Mouse (Mus musculus) midbrain, embryonic 10.5 days (tissue): ENCODE measurements around the gene Gm40193. TPM values are rescaled to one million over a fixed set of nuclear protein-coding genes. Genes with fewer than 3 reads are reported as not detected.

Experiments
- DNase-seq: peaks from one replicate; pipeline ENCODE4 v3.0.0-alpha.2; 2017; ENCODE audit warnings: low spot score
- H3K27ac ChIP-seq: fragments of 300-500 bp; sonication (generic); replicated peaks from 2 replicates; pipeline ENCODE4 v1.5.1; 2016; ENCODE audit warnings: mild to moderate bottlenecking
- H3K27me3 ChIP-seq: fragments of 300-500 bp; sonication (generic); 2 replicates; pipeline ENCODE4 v1.6.1; 2016; ENCODE audit warnings: low read depth, mild to moderate bottlenecking; ENCODE audit not compliant: poor library complexity, severe bottlenecking
- H3K36me3 ChIP-seq: fragments of 300-500 bp; sonication (generic); 2 replicates; pipeline ENCODE4 v1.6.1; 2016; ENCODE audit warnings: mild to moderate bottlenecking, moderate library complexity
- H3K4me1 ChIP-seq: fragments of 300-500 bp; sonication (generic); 2 replicates; pipeline ENCODE4 v1.6.1; 2016
- H3K4me3 ChIP-seq: fragments of 300-500 bp; sonication (generic); 2 replicates; pipeline ENCODE4 v1.5.1; 2016; ENCODE audit warnings: mild to moderate bottlenecking, moderate library complexity
- H3K9me3 ChIP-seq: fragments of 300-500 bp; sonication (generic); replicated peaks from 2 replicates; pipeline ENCODE4 v1.6.1; 2016; ENCODE audit warnings: mild to moderate bottlenecking
- WGBS: fragments of 180-500 bp; shearing (Covaris S2); methylation state at CpG from one replicate; pipeline ENCODE4 v1.1.7; 2016; 5-methylcytosine and 5-hydroxymethylcytosine counted together
- polyA plus RNA-seq: library from polyadenylated mRNA; unstranded; fragments of >200 nt; fragmentation: Nextera tagmentation; extraction: Ambion mirVana; gene quantifications from 2 replicates; pipeline ENCODE4 v1.2.1, GENCODE M21; 2016

Gm40193 gene
- polyA plus RNA-seq, 1 experiment from 2014 or later = not detected

- peak; percentile 42 for DNase-seq
- Histone ChIP-seq H3K4me1 (peaks cover 44% of the 10 kb centered on the region), H3K36me3 (peaks cover 8% of the 10 kb centered on the region), H3K27ac (peak overlapping the region; percentile 90), H3K27me3 (no peaks in the 10 kb centered on the region), H3K9me3 (no peaks in the 10 kb centered on the region), H3K4me3 (peak overlapping the region; percentile 70)
- WGBS = 4% methylated on average over 25 of the region's 25 CpGs
Measured at GRCm38 (mm10) chr11:70563470-70564275, 30.9 kb upstream of the Gm40193 start.

DNA sequence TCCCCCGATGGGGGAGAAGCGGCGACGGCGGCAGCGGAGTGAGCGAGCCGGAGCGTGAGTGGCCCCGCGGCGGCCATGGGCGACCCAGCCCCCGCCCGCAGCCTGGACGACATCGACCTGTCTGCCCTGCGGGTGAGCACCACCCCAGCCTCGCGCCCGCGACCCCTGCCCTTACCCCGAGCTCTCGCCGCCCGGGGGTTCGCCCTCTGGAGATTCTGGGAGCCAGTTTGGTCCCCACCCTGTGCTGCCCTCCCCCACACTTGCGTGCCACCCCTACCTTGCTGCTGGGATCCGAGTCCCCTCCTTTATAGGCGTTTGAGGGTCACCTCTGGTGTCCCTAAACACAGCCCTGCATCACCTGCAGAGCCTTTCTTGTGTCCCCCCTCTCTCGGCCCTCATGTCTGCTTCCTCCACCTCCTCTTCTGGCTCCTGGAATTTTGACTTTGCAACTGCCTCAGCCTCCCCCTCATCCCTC lies 30.3 kb upstream of the Gm40193 start:
- under 1% methylated on average over 31 of the region's 31 CpGs for WGBS
- no peaks in the 10 kb centered on the region for H3K27me3 ChIP-seq
- H3K9me3 ChIP-seq = no peaks in the 10 kb centered on the region
- DNase-seq = no peak
- peaks cover 44% of the 10 kb centered on the region for H3K4me1 ChIP-seq
- H3K4me3 ChIP-seq = peak overlapping the region; percentile 70
- H3K27ac ChIP-seq = peak overlapping the region; percentile 90
- peaks cover 4% of the 10 kb centered on the region for H3K36me3 ChIP-seq

GRCm38 (mm10) chr11:70562287-70562994 lies 29.7 kb upstream of the Gm40193 start, which contains the start of gene Mink1:
Gene Mink1, plus strand, starts transcription at chr11:70562881.
- H3K27me3 ChIP-seq = no peaks in the 10 kb centered on the region
- under 1% methylated on average over 57 of the region's 57 CpGs for WGBS
- DNase-seq = peak; percentile 91
- H3K9me3 ChIP-seq = no peaks in the 10 kb centered on the region
- peak within 1 kb of the TSS; percentile 90 for H3K27ac ChIP-seq
- no peaks in the 10 kb centered on the region for H3K36me3 ChIP-seq
- peaks cover 44% of the 10 kb centered on the region for H3K4me1 ChIP-seq
- H3K4me3 ChIP-seq = peak within 1 kb of the TSS; percentile 70

DNA sequence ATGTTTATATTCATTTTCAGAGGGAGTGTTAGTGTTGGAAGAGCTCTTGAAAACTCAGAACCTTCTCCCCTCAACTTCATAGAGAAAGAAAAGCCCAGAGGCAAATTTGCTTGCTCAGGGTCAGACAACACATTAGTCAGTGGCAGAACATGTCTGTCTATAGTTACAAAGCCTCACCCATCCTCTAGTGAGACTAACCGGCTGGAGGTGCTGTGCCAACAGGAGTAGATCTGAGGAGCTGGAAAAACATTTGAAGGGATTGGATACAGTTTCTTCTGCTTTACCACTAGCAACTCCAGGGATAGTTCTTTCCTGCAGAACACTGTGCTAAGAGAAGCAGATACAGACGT lies 29.2 kb upstream of the Gm40193 start:
- no peaks in the 10 kb centered on the region for H3K27me3 ChIP-seq
- peak overlapping the region; percentile 90 for H3K27ac ChIP-seq
- H3K4me3 ChIP-seq = peak overlapping the region; percentile 70
- peaks cover 44% of the 10 kb centered on the region for H3K4me1 ChIP-seq
- H3K36me3 ChIP-seq = no peaks in the 10 kb centered on the region
- no peaks in the 10 kb centered on the region for H3K9me3 ChIP-seq
- 4% methylated on average over 2 of the region's 2 CpGs for WGBS
- no peak for DNase-seq

GRCm38 (mm10) chr11:70557545-70557944 lies 24.8 kb upstream of the Gm40193 start:
- no peak overlapping the region for H3K27ac ChIP-seq
- DNase-seq = no peak
- no peaks in the 10 kb centered on the region for H3K36me3 ChIP-seq
- peaks cover 19% of the 10 kb centered on the region for H3K4me1 ChIP-seq
- no peak overlapping the region for H3K4me3 ChIP-seq
- no peaks in the 10 kb centered on the region for H3K9me3 ChIP-seq
- H3K27me3 ChIP-seq = peaks cover 6% of the 10 kb centered on the region; the same call in 1 of the 2 replicates
- WGBS = 88% methylated on average over 9 of the region's 9 CpGs

DNA sequence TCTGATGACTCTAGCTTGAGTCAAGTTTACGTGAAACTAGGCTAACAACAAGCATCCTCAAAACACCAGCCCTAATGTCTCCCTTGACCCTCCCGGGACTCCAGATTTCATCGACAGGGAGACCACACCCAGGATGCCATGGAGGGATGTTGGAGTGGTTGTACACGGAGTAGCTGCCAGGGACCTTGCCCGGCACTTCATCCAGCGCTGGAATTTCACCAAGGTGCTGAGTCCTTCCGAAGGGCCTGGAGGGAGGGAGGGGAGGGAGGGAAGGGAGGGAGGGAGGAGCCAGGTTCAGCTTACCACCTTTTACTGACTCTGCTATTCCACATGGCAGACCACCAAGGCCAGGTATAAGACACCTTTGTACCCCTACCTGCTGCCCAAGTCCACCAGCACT lies 21.2 kb upstream of the Gm40193 start:
- H3K4me3 ChIP-seq = no peak overlapping the region
- peaks cover 6% of the 10 kb centered on the region; the same call in 1 of the 2 replicates for H3K27me3 ChIP-seq
- no peak for DNase-seq
- H3K27ac ChIP-seq = no peak overlapping the region
- H3K9me3 ChIP-seq = no peaks in the 10 kb centered on the region
- WGBS = 35% methylated on average over 7 of the region's 7 CpGs
- no peaks in the 10 kb centered on the region for H3K36me3 ChIP-seq
- 0 out of 2 replicates have a peak, but pooled peaks cover 9% of the 10 kb centered on the region for H3K4me1 ChIP-seq

DNA sequence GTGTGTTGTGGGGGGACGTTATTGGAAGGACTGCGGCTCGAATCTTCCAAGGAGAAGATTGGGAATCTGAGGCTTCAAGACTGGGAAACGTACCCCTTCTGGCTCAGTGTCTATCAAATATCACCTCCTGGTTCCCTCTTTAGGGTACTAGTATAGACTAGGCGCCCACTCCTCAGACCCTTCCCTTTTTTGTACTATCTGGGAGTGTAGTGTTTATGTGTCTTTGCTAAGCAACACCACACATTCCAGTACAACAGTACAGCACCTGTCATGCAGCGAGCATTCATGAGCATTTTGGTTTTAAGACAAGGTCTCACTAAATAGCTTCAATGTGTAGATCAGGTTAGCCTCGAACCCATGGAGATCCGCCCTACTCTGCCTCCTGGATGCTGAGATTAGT lies 18.8 kb upstream of the Gm40193 start:
- Histone ChIP-seq H3K9me3 (no peaks in the 10 kb centered on the region), H3K27me3 (peaks cover 6% of the 10 kb centered on the region; the same call in 1 of the 2 replicates), H3K27ac (no peak overlapping the region), H3K36me3 (no peaks in the 10 kb centered on the region), H3K4me1 (0 out of 2 replicates have a peak, but pooled peaks cover 9% of the 10 kb centered on the region), H3K4me3 (no peak overlapping the region)
- 91% methylated on average over 8 of the region's 8 CpGs for WGBS
- DNase-seq = no peak

- no peak overlapping the region for H3K4me3 ChIP-seq
- no peaks in the 10 kb centered on the region for H3K9me3 ChIP-seq
- DNase-seq = no peak
- H3K36me3 ChIP-seq = no peaks in the 10 kb centered on the region
- H3K27ac ChIP-seq = no peak overlapping the region
- peaks cover 24% of the 10 kb centered on the region for H3K27me3 ChIP-seq
- H3K4me1 ChIP-seq = peaks cover 13% of the 10 kb centered on the region
- WGBS = 75% methylated on average over 7 of the region's 7 CpGs
Measured at GRCm38 (mm10) chr11:70544496-70544895, 11.8 kb upstream of the Gm40193 start.

DNA sequence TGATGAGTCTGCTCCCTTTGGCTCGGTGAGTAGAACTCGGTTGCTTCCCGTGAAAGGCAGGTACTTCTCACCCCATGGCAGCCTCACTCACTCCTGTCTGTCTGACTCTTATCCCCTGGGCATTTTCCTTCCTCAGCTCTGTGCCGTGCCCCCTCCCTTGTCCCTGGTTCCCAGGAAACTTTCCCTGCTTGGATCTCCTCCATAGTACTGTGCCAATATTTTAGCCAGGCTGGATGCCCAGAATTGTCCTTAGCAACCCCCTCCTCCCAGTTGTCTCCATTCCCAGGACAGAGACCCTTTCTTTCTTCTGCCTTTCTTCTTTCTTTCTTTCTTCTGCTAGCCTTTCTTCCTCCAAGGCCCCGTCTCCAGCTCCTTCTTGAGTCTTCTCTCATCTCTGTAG lies 8.7 kb upstream of the Gm40193 start:
- Histone ChIP-seq H3K36me3 (no peaks in the 10 kb centered on the region), H3K4me1 (peaks cover 15% of the 10 kb centered on the region), H3K9me3 (no peaks in the 10 kb centered on the region), H3K4me3 (no peak overlapping the region), H3K27ac (no peak overlapping the region), H3K27me3 (peaks cover 35% of the 10 kb centered on the region)
- WGBS = 75% methylated on average over 5 of the region's 5 CpGs
- no peak for DNase-seq

DNA sequence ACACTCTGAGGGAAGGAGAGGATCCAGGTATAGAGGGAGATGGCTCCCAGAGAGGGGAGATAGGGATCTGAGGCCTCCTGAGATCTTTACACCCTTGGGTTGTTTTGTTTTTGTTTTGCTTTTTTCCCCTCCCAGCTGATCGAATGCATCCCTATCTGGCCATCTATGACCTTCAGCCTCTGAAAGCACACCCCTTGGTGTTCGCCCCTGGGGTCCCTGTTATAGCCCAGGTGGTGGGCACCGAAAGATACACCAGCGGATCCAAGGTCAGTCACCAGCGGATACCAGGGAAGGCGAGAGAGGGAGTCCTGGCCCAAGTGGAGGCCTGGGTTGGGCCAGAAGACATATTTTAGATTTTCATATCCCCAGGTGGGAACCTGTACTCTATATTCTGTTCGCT lies 8.2 kb upstream of the Gm40193 start:
- peaks cover 35% of the 10 kb centered on the region for H3K27me3 ChIP-seq
- peak overlapping the region; percentile 73 for H3K4me3 ChIP-seq

DNA sequence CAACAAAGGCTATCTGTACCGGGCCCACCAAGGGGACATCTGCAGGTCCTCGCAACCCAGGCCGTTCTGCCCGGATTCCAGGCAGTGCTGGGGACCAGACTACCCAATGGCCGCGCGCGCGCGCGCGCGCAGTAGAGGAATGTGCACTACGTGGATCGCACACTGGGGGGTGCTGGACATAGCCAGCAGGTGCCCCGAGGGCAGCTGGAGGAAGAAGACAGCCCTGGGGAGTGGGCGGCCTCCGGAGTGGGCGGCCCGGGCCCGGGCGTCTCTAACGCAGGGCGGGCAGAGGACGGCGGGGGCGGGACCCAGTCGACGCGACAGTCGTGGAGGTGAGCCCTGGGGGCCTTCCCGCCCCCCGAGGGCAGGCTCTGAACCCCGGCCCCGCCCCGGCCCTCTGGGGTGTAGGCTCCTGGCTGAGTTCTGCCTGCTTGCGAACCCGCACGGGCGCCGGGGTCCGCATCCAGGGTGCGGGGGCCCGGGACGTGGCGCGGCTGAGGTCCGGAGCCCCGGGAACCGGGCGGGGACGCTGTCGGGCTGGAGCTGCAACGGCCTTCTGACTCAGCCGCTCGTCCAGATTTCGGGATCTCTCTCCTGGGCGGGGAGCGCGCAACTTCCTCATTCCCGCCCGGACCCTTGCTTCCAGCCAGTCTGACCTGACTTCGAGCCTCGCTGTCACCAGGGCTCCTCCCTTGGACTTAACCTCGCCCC lies 7.3 kb upstream of the Gm40193 start, which contains the start of gene Pld2:
Pld2 (plus strand) TSS at position 188 of the 711 bp plus-strand sequence.
- H3K27me3 ChIP-seq = peaks cover 35% of the 10 kb centered on the region

More for the DNA sequence above, 8.2 kb upstream of the Gm40193 start:
- WGBS = 89% methylated on average over 7 of the region's 7 CpGs
- no peaks in the 10 kb centered on the region for H3K36me3 ChIP-seq
- H3K4me1 ChIP-seq = peaks cover 15% of the 10 kb centered on the region
- H3K27ac ChIP-seq = no peak overlapping the region
- no peak for DNase-seq
- H3K9me3 ChIP-seq = no peaks in the 10 kb centered on the region

GRCm38 (mm10) chr11:70539423-70539822 lies 6.7 kb upstream of the Gm40193 start:
- WGBS = 24% methylated on average over 9 of the region's 9 CpGs
- H3K27ac ChIP-seq = peak overlapping the region; percentile 81; the same call in 1 of the 2 replicates
- H3K36me3 ChIP-seq = no peaks in the 10 kb centered on the region

More for the DNA sequence above, 7.3 kb upstream of the Gm40193 start, which contains the start of gene Pld2:
- under 1% methylated on average over 65 of the region's 65 CpGs for WGBS
- DNase-seq = peak; percentile 86
- Histone ChIP-seq H3K36me3 (no peaks in the 10 kb centered on the region), H3K9me3 (no peaks in the 10 kb centered on the region), H3K27ac (peak within 1 kb of the TSS; percentile 81), H3K4me3 (peak within 1 kb of the TSS; percentile 73), H3K4me1 (peaks cover 15% of the 10 kb centered on the region)

More at GRCm38 (mm10) chr11:70539423-70539822, 6.7 kb upstream of the Gm40193 start:
- H3K27me3 ChIP-seq = peaks cover 35% of the 10 kb centered on the region
- peaks cover 15% of the 10 kb centered on the region for H3K4me1 ChIP-seq
- no peaks in the 10 kb centered on the region for H3K9me3 ChIP-seq
- no peak for DNase-seq
- H3K4me3 ChIP-seq = peak overlapping the region; percentile 73
